Comparison of ENCODE assay signal across 8 mouse cellular contexts in the genomic region with DNA sequence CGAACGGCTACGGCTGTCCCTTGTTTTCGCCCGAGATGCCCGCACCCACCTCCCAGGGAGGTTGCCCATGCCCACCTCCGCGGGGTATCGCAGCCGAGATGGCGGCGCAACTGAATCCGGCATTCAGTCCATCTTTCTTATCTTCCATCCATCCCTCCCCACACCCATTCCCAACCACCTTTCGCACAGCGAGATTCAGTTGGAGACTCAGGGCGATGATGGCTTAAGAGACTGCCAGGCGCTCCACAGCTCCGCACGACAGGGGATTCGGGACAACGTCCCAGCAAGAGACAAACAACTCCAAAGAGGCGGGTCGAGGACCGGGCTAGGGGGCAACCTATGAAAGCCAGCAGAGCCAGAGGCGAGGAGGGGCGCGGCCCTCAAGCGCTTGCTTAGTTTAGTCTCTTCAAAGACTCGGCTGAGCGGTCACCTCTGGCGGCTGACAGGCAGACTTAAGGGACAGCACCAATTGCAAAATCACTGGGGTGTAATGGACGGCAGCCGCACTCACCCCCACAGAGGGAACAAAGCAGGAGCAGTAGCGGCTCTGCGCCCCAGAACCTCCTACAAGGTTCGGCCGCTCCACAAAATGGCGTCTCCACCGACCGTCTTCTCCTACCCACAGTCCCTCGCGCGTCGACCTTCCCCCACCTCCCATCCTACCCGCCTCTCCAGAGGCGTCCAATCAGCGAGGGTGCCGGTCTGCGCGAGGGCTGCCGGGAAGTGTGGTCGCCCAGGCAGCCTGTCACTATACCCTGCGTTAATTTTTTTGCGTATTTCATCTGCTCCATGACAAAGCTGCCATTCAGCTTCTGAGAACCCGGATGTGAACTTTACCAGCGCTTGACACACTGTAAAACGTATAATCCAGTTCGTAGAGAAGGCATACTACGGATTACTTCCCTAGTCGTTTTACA. TPM values are rescaled to one million over a fixed set of nuclear protein-coding genes. Genes with fewer than 3 reads are reported as not detected.
A peak's percentile ranks its signal among the peaks of the same experiment; 100 is the strongest.
DNase-seq lines count a peak whose midpoint lies in the region; ATAC-seq lines count a peak whose summit lies in the region.

Gene Rbm5, minus strand, starts transcription at position 623 of the 917 bp plus-strand sequence.

- H3K4me1 ChIP-seq in hindbrain, embryonic 12.5 days: peaks cover 13% of the 10 kb centered on the region

- peak within 1 kb of the TSS; percentile 77 for H3K4me3 ChIP-seq in hindbrain, embryonic 12.5 days

- H3K27ac ChIP-seq in hindbrain, embryonic 12.5 days: peak within 1 kb of the TSS; percentile 90

- peak; percentile 100 for ATAC-seq in hindbrain, embryonic 12.5 days (ENCODE audit: low FRiP score)

- H3K27me3 ChIP-seq in hindbrain, embryonic 12.5 days: no peaks in the 10 kb centered on the region

- under 1% methylated on average over 60 of the region's 60 CpGs for WGBS in hindbrain, embryonic 12.5 days

- DNase-seq in NIH3T3 (ENCODE audit: low read depth): peak; percentile 94
- DNase-seq in cerebellum, postnatal 10 days: peak; percentile 95 to 97
- peak; percentile 91 to 92 for DNase-seq in frontal cortex, postnatal 10 days (ENCODE audit: low spot score in 2 of 2)
- DNase-seq in layer of hippocampus, postnatal 14 days (ENCODE audit: low spot score in 2 of 2): peak; percentile 91 to 96
- peak; percentile 92 for DNase-seq in lung, postnatal 14 days
- DNase-seq in retina, adult 2 months (ENCODE audit: low read depth, low spot score): peak; percentile 75
- DNase-seq in thymus, postnatal 36 days: peak; percentile 90 to 96

- H3K9me3 ChIP-seq in hindbrain, embryonic 12.5 days (replicated peaks): no peaks in the 10 kb centered on the region

- peak within 1 kb of the TSS; percentile 93 for H3K9ac ChIP-seq in hindbrain, embryonic 12.5 days

- peak within 1 kb of the TSS; percentile 81 for H3K4me2 ChIP-seq in hindbrain, embryonic 12.5 days (replicated peaks)

- peaks cover 61% of the 10 kb centered on the region for H3K36me3 ChIP-seq in hindbrain, embryonic 12.5 days

RNA-seq across cellular contexts. Expression of gene Rbm5, which starts in this region (rescaled TPM):
- 260 and 271 TPM in 2 replicates for polyA plus RNA-seq in hindbrain, embryonic 12.5 days (2016; fragmentation: Nextera tagmentation; extraction: Ambion mirVana)
- total RNA-seq in layer of hippocampus, postnatal 14 days (2021): 100 to 1,000 TPM; 157 to 160 TPM

Comparison
In these comparisons a context has a peak if more than half of its experiments do, and no peak if none do; other contexts are left out.
1. Peak in every context shown above with its lines: DNase-seq, ATAC-seq, H3K4me3 ChIP-seq and H3K27ac ChIP-seq.